Mouse (Mus musculus) MEL (cell line): ENCODE measurements around the gene Slc1a4.

Experiments used
- CHD2 ChIP-seq: IDR thresholded peaks from 2 replicates; pipeline ENCODE4 v1.6.1; 2011; ENCODE audit warnings: low read length, improper control_type of control experiment
- CTCF ChIP-seq, 3 experiments: IDR thresholded peaks in 2 of 3; conservative IDR thresholded peaks in 1 of 3; 2 replicates each; pipeline ENCODE4 v1.5.1; 2011 to 2012; ENCODE audit warnings: low read length in 3 of 3, low read depth in 2 of 3, mild to moderate bottlenecking in 2 of 3, improper control_type of control experiment in 1 of 3, inconsistent platforms in 1 of 3, mixed read lengths in 1 of 3, moderate library complexity in 1 of 3; ENCODE audit not compliant: control insufficient read depth in 1 of 3, insufficient read depth in 1 of 3, poor library complexity in 1 of 3, severe bottlenecking in 1 of 3
- E2F4 ChIP-seq: IDR thresholded peaks from 2 replicates; pipeline ENCODE4 v1.6.1; 2011; ENCODE audit warnings: low read depth, low read length, improper control_type of control experiment, borderline replicate concordance
- EP300 ChIP-seq, 2 experiments: IDR thresholded peaks; 2 replicates each; pipeline ENCODE4 v1.6.1; 2011; ENCODE audit warnings: improper control_type of control experiment in 2 of 2, low read length in 2 of 2, low read depth in 1 of 2, mild to moderate bottlenecking in 1 of 2
- GATA1 ChIP-seq: IDR thresholded peaks from 2 replicates; pipeline ENCODE4 v1.6.1; 2011; ENCODE audit warnings: low read depth, low read length, improper control_type of control experiment
- MAZ ChIP-seq: IDR thresholded peaks from 2 replicates; pipeline ENCODE4 v1.6.1; 2012; ENCODE audit warnings: low read depth, mild to moderate bottlenecking, inconsistent platforms, low read length, improper control_type of control experiment
- POLR2A ChIP-seq, 2 experiments: IDR thresholded peaks; 2 replicates each; pipeline ENCODE4 v1.6.1; 2011 to 2012; ENCODE audit warnings: low read length in 2 of 2, mild to moderate bottlenecking in 2 of 2, control low read depth in 1 of 2, improper control_type of control experiment in 1 of 2, low read depth in 1 of 2, moderate library complexity in 1 of 2; ENCODE audit not compliant: control insufficient read depth in 1 of 2, insufficient read depth in 1 of 2, poor library complexity in 1 of 2
- RAD21 ChIP-seq: IDR thresholded peaks from 2 replicates; pipeline ENCODE4 v1.6.1; 2011; ENCODE audit warnings: mild to moderate bottlenecking, low read depth, low read length, improper control_type of control experiment
- USF1 ChIP-seq: IDR thresholded peaks from 2 replicates; pipeline ENCODE4 v1.6.1; 2014; ENCODE audit warnings: low read depth, mild to moderate bottlenecking, inconsistent platforms, low read length, improper control_type of control experiment, moderate library complexity

DNA sequence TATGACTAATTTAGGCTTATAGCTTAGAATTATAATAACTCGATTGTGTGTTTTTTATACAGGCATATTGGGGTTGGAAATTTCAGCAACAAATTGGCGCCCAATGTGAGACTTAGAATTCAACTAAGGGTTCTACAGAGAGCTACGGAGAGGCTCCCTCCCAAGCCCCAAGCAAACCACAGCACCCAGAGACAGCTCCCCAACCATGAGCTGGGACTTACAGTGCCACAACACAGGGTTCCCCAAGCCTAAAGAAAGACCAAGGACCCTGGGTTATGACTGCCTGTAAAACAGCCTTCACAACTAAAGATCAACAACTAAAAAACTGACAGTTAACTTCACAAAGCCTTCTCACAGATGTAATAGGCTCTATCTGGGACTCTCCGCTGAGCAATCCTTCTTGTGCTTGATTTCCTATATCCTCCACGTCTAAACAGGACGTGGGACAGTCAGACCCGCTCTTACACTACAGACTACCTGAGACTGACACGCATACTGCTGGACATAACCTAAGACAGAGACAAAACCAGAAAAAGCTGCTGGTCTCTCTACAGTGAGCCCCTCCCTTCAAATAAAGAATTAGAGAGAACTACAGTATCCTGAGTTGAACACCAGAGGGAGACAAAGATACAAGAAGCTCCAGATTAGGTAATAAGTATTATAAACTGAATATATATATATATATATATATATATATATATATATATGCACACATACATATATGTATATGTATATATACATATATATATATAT lies 69.7 kb downstream of the Slc1a4 start:
- TF ChIP-seq RAD21 (peak; percentile 67), CTCF (IDR thresholded peaks at IDR 0.05 in 2 of 3, conservative IDR thresholded peaks at IDR 0.05 in 1 of 3; ENCODE audit: control insufficient read depth in 1 of 3, insufficient read depth in 1 of 3, low read depth in 2 of 3, low read length in 3 of 3, poor library complexity in 1 of 3, severe bottlenecking in 1 of 3) (peak in 2 of 3 experiments; percentile 26 to 67; a peak in 4 of 6 replicates), POLR2A (IDR thresholded peaks at IDR 0.05; ENCODE audit: control insufficient read depth in 1 of 2, insufficient read depth in 1 of 2, low read depth in 1 of 2, low read length in 2 of 2, poor library complexity in 1 of 2) (no peak), USF1 (no peak), EP300 (IDR thresholded peaks at IDR 0.05; ENCODE audit: low read depth in 1 of 2, low read length in 2 of 2) (no peak), E2F4 (no peak), CHD2 (no peak), MAZ (0 out of 2 replicates have a peak, but pooled peaks have one; percentile 48), GATA1 (no peak)
